In genomic region chr7:126795387-126796317, GRCm38 (mm10) we compare ENCODE assay signal across 9 mouse cellular contexts. TPM values are rescaled to one million over a fixed set of nuclear protein-coding genes. Genes with fewer than 3 reads are reported as not detected.
DNase-seq lines count a peak whose midpoint lies in the region; ATAC-seq and TF ChIP-seq lines count a peak whose summit lies in the region.
"Had no signal": no experiment of that assay in that cellular context is flagged by ENCODE, and none has a peak within 500 bp of the region (broad histone marks: within the 10 kb centered on the region; RNA-seq: fewer than 3 reads in every experiment).

No protein-coding gene starts in this region.

- TF ChIP-seq EP300 in MEL (IDR thresholded peaks at IDR 0.05; ENCODE audit: low read depth in 1 of 2, low read length in 2 of 2), result no peak

- no peaks in the 10 kb centered on the region for H3K27me3 ChIP-seq in kidney, postnatal 0 days (ENCODE audit: insufficient read depth, low read length)
- no peaks in the 10 kb centered on the region for H3K27me3 ChIP-seq in MEL (ENCODE audit: control insufficient read depth in 1 of 2, insufficient read depth in 2 of 2, low read length in 2 of 2)
- no peaks in the 10 kb centered on the region for H3K27me3 ChIP-seq in liver, embryonic 12.5 days (replicated peaks)

- peaks cover 11% of the 10 kb centered on the region for H3K4me1 ChIP-seq in kidney, postnatal 0 days (replicated peaks; ENCODE audit: insufficient read depth, low read length)
- peaks cover 0 to 26% of the 10 kb centered on the region in 2 experiments; a peak in 3 of 4 replicates for H3K4me1 ChIP-seq in MEL (ENCODE audit: control insufficient read depth in 1 of 2, insufficient read depth in 2 of 2, low read length in 2 of 2)
- H3K4me1 ChIP-seq in liver, embryonic 12.5 days, result peaks cover 84% of the 10 kb centered on the region

- no peak overlapping the region for H3K4me3 ChIP-seq in kidney, postnatal 0 days (replicated peaks; ENCODE audit: low read depth, low read length)
- H3K4me3 ChIP-seq in MEL (ENCODE audit: control insufficient read depth in 1 of 2, insufficient read depth in 1 of 2, low read depth in 2 of 2, low read length in 2 of 2), result no peak overlapping the region; a peak in 1 of 4 replicates
- H3K4me3 ChIP-seq in liver, embryonic 12.5 days, result no peak overlapping the region

- no peak for TF ChIP-seq POLR2A in MEL (IDR thresholded peaks at IDR 0.05; ENCODE audit: control insufficient read depth in 1 of 2, insufficient read depth in 1 of 2, low read depth in 1 of 2, low read length in 2 of 2, poor library complexity in 1 of 2)

- 86% methylated on average over 16 of the region's 16 CpGs for WGBS in kidney, postnatal 0 days
- 77% methylated on average over 16 of the region's 16 CpGs for WGBS in liver, embryonic 12.5 days (ENCODE audit: insufficient replicate concordance)

- DNase-seq in cerebellum, adult 9-11 months, result peak; percentile 67
- DNase-seq in cerebellum, adult 8-10 months, result no peak
- no peak for DNase-seq in kidney, postnatal 0 days (ENCODE audit: low spot score)
- DNase-seq in kidney, adult 9 months, result no peak
- DNase-seq in MEL (ENCODE audit: low read depth, low spot score), result no peak
- DNase-seq in thymus, postnatal 14 days, result no peak
- no peak for DNase-seq in kidney, postnatal 25 days
- DNase-seq: kidney, adult 18-20 months had no signal

- peaks cover 48% of the 10 kb centered on the region for H3K79me2 ChIP-seq in MEL (ENCODE audit: control insufficient read depth, insufficient read depth, low read length, poor library complexity)

- no peak for ATAC-seq in kidney, postnatal 0 days (replicated peaks; ENCODE audit: low FRiP score, low read depth)
- ATAC-seq in liver, embryonic 12.5 days, result no peak

- no peaks in the 10 kb centered on the region for H3K9me3 ChIP-seq in kidney, postnatal 0 days (replicated peaks; ENCODE audit: low read length)
- H3K9me3 ChIP-seq in MEL (replicated peaks; ENCODE audit: insufficient read depth, low read length), result no peaks in the 10 kb centered on the region
- H3K9me3 ChIP-seq in liver, embryonic 12.5 days (replicated peaks), result no peaks in the 10 kb centered on the region

- peak; percentile 42; the same call in 1 of the 2 replicates for TF ChIP-seq CTCF in kidney, postnatal 0 days (IDR thresholded peaks at IDR 0.05; ENCODE audit: low read depth)
- peak; percentile 9 to 49 (median 24); a peak in 4 of 6 replicates for TF ChIP-seq CTCF in MEL (IDR thresholded peaks at IDR 0.05 in 2 of 3, conservative IDR thresholded peaks at IDR 0.05 in 1 of 3; ENCODE audit: control insufficient read depth in 1 of 3, insufficient read depth in 1 of 3, low read depth in 2 of 3, low read length in 3 of 3, poor library complexity in 1 of 3, severe bottlenecking in 1 of 3)

- no peak overlapping the region for H3K9ac ChIP-seq in kidney, postnatal 0 days (ENCODE audit: low read depth, low read length)
- no peak overlapping the region for H3K9ac ChIP-seq in MEL (ENCODE audit: control insufficient read depth, low read depth, low read length, poor library complexity, severe bottlenecking)
- no peak overlapping the region for H3K9ac ChIP-seq in liver, embryonic 12.5 days

- H3K36me3 ChIP-seq in kidney, postnatal 0 days (ENCODE audit: insufficient read depth, low read length), result peaks cover 25% of the 10 kb centered on the region
- peaks cover 13 to 29% of the 10 kb centered on the region in 2 experiments for H3K36me3 ChIP-seq in MEL (ENCODE audit: control insufficient read depth in 1 of 2, insufficient read depth in 2 of 2, low read length in 2 of 2)
- H3K36me3 ChIP-seq in liver, embryonic 12.5 days, result peaks cover 42% of the 10 kb centered on the region

- no peak for TF ChIP-seq RAD21 in MEL (IDR thresholded peaks at IDR 0.05; ENCODE audit: low read depth, low read length)

- no peak overlapping the region for H3K27ac ChIP-seq in kidney, postnatal 0 days
- no peak overlapping the region for H3K27ac ChIP-seq in MEL (ENCODE audit: control insufficient read depth, low read depth, low read length)
- H3K27ac ChIP-seq in liver, embryonic 12.5 days, result 0 out of 2 replicates have a peak overlapping the region, but pooled peaks have one; percentile 17

- H3K4me2 ChIP-seq in kidney, postnatal 0 days (ENCODE audit: low read length), result no peak overlapping the region
- no peak overlapping the region for H3K4me2 ChIP-seq in liver, embryonic 12.5 days

TF ChIP-seq in MEL, 35 proteins besides CTCF, POLR2A, EP300 and RAD21:
- TF ChIP-seq ELF1 (IDR thresholded peaks at IDR 0.05; ENCODE audit: low read depth, low read length) (no peak), RCOR1 (IDR thresholded peaks at IDR 0.05; ENCODE audit: low read depth, low read length) (no peak), MXI1 (IDR thresholded peaks at IDR 0.05; ENCODE audit: low read depth, low read length) (no peak), HCFC1 (IDR thresholded peaks at IDR 0.05; ENCODE audit: low read depth, low read length) (no peak), ZNF384 (IDR thresholded peaks at IDR 0.05; ENCODE audit: low read depth, low read length) (no peak), ZKSCAN1 (IDR thresholded peaks at IDR 0.05; ENCODE audit: low read depth, low read length) (no peak), CHD1 (IDR thresholded peaks at IDR 0.05; ENCODE audit: low read depth, low read length) (0 out of 2 replicates have a peak, but pooled peaks have one; percentile 1), UBTF (IDR thresholded peaks at IDR 0.05; ENCODE audit: borderline replicate concordance, insufficient read depth, low read depth, low read length) (no peak), TBP (IDR thresholded peaks at IDR 0.05; ENCODE audit: low read depth, low read length) (no peak), TCF12 (IDR thresholded peaks at IDR 0.05; ENCODE audit: low read depth, low read length) (no peak), GABPA (IDR thresholded peaks at IDR 0.05; ENCODE audit: low read depth, low read length) (no peak), MAFK (IDR thresholded peaks at IDR 0.05; ENCODE audit: borderline replicate concordance, low read depth, low read length) (no peak), MYC (IDR thresholded peaks at IDR 0.05; ENCODE audit: low read depth, low read length) (no peak), SMC3 (IDR thresholded peaks at IDR 0.05; ENCODE audit: low read depth, low read length) (no peak), SIN3A (IDR thresholded peaks at IDR 0.05; ENCODE audit: low read length) (peak; percentile 35; the same call in 1 of the 2 replicates), CHD2 (IDR thresholded peaks at IDR 0.05; ENCODE audit: low read length) (no peak)

RNA-seq across cellular contexts. Expression of gene Fam57b, which starts 1.8 kb away (rescaled TPM):
- polyA plus RNA-seq in kidney, postnatal 0 days (2015; fragmentation: Nextera tagmentation; extraction: Ambion mirVana), result 0.11 and 0.14 TPM in 2 replicates
- total RNA-seq in MEL (2012; rRNA removed), result 1.7 TPM in 2 replicates
- polyA plus RNA-seq in MEL (2012; ENCODE audit: insufficient read depth in 1 of 2, insufficient read length in 2 of 2, low read depth in 1 of 2, low replicate concordance in 2 of 2, missing spikeins in 1 of 2), result under 1 TPM in 1 of 2 experiments, not detected in 1; 0.50 TPM
- polyA plus RNA-seq in liver, embryonic 12.5 days (2016; fragmentation: Nextera tagmentation; extraction: Ambion mirVana), result not detected in 2 replicates

RNA-seq across cellular contexts. Expression of gene Ppp4c, which starts 3.4 kb away (rescaled TPM):
- 189 and 192 TPM in 2 replicates for polyA plus RNA-seq in kidney, postnatal 0 days (2015; fragmentation: Nextera tagmentation; extraction: Ambion mirVana)
- 255 and 257 TPM in 2 replicates for total RNA-seq in MEL (2012; rRNA removed)
- polyA plus RNA-seq in MEL (2012; ENCODE audit: insufficient read depth in 1 of 2, insufficient read length in 2 of 2, low read depth in 1 of 2, low replicate concordance in 2 of 2, missing spikeins in 1 of 2), result 100 to 1,000 TPM; 265 to 540 TPM
- 191 and 205 TPM in 2 replicates for polyA plus RNA-seq in liver, embryonic 12.5 days (2016; fragmentation: Nextera tagmentation; extraction: Ambion mirVana)

RNA-seq across cellular contexts. Expression of gene Tbx6, which starts 14.4 kb away (rescaled TPM):
- polyA plus RNA-seq in kidney, postnatal 0 days (2015; fragmentation: Nextera tagmentation; extraction: Ambion mirVana), result 0.21 and 0.26 TPM in 2 replicates
- total RNA-seq in MEL (2012; rRNA removed), result 0.12 and 0.13 TPM in 2 replicates
- under 1 TPM in 1 of 2 experiments, not detected in 1; 0.15 TPM for polyA plus RNA-seq in MEL (2012; ENCODE audit: insufficient read depth in 1 of 2, insufficient read length in 2 of 2, low read depth in 1 of 2, low replicate concordance in 2 of 2, missing spikeins in 1 of 2)
- polyA plus RNA-seq in liver, embryonic 12.5 days (2016; fragmentation: Nextera tagmentation; extraction: Ambion mirVana), result 0.33 and 0.50 TPM in 2 replicates

RNA-seq across cellular contexts. Expression of gene Ypel3, which starts 18.9 kb away (rescaled TPM):
- 158 and 188 TPM in 2 replicates for polyA plus RNA-seq in kidney, postnatal 0 days (2015; fragmentation: Nextera tagmentation; extraction: Ambion mirVana)
- total RNA-seq in MEL (2012; rRNA removed), result 2.1 and 2.7 TPM in 2 replicates
- 10 to 100 TPM in 1 of 2 experiments, not detected in 1; 12.6 TPM for polyA plus RNA-seq in MEL (2012; ENCODE audit: insufficient read depth in 1 of 2, insufficient read length in 2 of 2, low read depth in 1 of 2, low replicate concordance in 2 of 2, missing spikeins in 1 of 2)
- 77.2 and 78.5 TPM in 2 replicates for polyA plus RNA-seq in liver, embryonic 12.5 days (2016; fragmentation: Nextera tagmentation; extraction: Ambion mirVana)

RNA-seq across cellular contexts. Expression of gene Gdpd3, which starts 29.5 kb away (rescaled TPM):
- polyA plus RNA-seq in kidney, postnatal 0 days (2015; fragmentation: Nextera tagmentation; extraction: Ambion mirVana), result 3.7 and 6.4 TPM in 2 replicates
- 12.6 and 12.7 TPM in 2 replicates for total RNA-seq in MEL (2012; rRNA removed)
- 10 to 100 TPM in 1 of 2 experiments, not detected in 1; 13.0 TPM for polyA plus RNA-seq in MEL (2012; ENCODE audit: insufficient read depth in 1 of 2, insufficient read length in 2 of 2, low read depth in 1 of 2, low replicate concordance in 2 of 2, missing spikeins in 1 of 2)
- 0.54 and 0.78 TPM in 2 replicates for polyA plus RNA-seq in liver, embryonic 12.5 days (2016; fragmentation: Nextera tagmentation; extraction: Ambion mirVana)
